Mouse (Mus musculus): Measurements from ENCODE around the gene Mug2.
"Not testable (repeated sequence)": the region's sequence is repeated elsewhere in the genome, so short reads cannot be mapped to it uniquely, and the experiment has no call there.

Gene Mug2

DNA sequence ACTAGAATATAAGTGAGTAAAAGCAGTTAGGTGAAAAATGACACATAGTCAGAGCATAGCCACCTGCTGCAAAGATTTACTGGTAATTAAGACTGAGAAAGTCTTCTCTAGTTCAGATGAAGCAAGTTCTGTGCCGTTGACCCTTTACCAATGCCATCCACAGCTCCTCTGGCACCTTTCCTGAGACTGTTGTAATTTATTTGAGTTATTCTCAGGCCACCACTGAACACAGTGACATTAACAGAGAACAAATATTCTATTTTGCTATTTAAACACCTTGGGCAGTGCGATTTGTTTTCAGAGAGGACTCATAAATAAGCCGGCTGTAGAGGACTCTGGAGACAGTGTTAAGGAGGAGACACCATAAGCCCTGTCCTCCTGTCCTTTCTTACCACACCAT, at the start of gene Mug2:
TSS of gene Mug2 (plus strand) at position 301 of the 400 bp plus-strand sequence.
- not testable (repeated sequence) for DNase-seq

DNA sequence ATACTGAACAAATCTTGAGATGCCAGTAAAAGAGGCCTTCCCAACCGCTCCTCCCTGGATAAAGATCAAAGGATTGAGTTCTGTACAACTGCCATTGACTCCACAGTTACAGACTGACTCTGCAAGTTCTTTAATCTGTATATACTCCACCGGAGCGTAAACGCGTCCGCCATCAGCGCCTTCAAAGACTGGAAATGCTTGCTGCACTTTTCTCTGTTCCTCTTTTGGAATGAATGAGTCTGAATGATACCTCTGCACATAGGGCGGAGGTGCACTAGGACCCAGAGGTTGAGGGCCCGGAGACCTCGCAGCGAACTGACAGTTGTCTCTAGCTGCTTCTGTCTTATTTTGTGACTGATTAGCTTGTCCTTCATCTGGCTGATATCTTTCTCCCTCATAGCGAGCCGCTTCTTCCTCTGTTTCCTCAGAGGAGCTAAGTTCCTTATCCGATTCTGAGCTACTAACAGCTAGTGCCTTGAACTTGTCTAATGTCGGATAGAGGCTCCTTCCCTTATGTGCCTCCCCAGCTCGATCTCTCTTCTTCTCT, 48.7 kb upstream of the Mug2 start:
- DNase-seq, result not testable (repeated sequence)

- DNase-seq, result no peak
Observed at GRCm38 (mm10) chr6:121975701-121976100, 30.9 kb upstream of the Mug2 start.

DNA sequence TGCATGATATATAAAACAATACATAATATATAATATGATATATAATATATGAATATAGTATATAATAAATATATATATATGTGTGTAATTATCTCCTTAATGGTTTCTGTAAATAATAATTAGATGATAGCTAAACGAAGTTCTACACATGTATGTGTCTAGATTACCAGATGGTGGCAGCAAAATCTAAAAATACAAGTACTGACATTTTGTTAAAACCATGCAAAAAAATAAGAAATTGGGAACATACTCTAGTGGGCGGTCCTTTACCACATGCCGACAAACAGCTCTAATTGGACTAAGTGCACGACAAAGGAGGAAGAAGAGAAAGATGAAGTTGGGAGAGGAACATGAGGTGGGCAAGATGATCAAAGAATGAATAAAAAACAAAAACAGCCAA, 94.3 kb downstream of the Mug2 start:
- DNase-seq, result no peak

DNA sequence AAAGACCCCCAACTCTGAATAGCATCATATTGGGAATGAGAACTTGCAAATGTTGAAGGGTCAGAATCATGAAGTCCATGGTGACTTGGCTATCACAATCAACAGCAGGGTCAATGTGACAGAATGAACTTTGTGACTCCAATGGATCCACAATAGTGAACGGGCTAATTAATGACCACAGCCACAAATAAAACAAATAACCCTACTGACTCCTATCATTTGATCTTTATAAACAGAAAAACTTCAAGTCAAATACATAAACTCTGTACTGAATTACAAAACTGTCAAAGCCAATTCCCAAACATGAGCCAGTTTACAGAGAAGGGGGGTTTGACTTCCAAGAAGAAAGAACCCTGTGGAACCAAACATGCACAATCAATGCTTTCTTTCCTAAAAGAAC, 95.1 kb downstream of the Mug2 start:
- DNase-seq, result no peak

DNA sequence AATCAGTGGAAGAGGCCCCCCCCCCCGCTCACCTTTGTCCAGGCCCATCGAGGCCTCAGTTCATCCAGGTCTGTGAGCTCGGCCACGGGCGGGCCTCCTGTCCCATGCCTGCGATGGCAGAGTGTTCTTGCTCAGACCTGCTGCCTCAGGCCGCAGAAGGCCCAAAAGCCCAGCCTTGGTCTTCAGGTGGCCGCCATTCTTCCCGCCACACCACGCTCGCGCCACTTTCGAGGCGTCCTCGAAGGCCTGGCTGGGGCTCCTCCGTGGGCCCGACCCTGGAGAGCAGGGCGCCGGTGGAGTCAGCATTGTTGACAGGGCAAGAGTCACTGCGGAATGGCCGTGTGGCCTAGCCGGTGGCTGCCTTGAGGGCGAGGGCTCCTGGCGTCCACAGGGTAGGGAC, 110.4 kb downstream of the Mug2 start:
- no peak for DNase-seq

GRCm38 (mm10) chr6:122129521-122129920, 123.0 kb downstream of the Mug2 start:
- no peak for DNase-seq

Data from B cell, adult 2 months (primary cell).